Mouse (Mus musculus) neural tube, embryonic 13.5 days (tissue): ENCODE measurements around the gene Raet1e. TPM values are rescaled to one million over a fixed set of nuclear protein-coding genes. Genes with fewer than 3 reads are reported as not detected.
"Not testable (repeated sequence)": the region's sequence is repeated elsewhere in the genome, so short reads cannot be mapped to it uniquely, and the experiment has no call there.

Experiments used
- ATAC-seq: fragments of 200-750 bp; cut with Nextera tagmentation; 2 replicates; pipeline ENCODE4 v1.8.0; 2017; ENCODE audit warnings: low read depth, mild to moderate bottlenecking, moderate TSS enrichment, moderate library complexity
- H3K27ac ChIP-seq: fragments of 300-500 bp; sonication (generic); replicated peaks from 2 replicates; pipeline ENCODE4 v1.5.1; 2015; ENCODE audit warnings: moderate library complexity, mild to moderate bottlenecking, inconsistent platforms
- H3K27me3 ChIP-seq: fragments of 300-500 bp; sonication (generic); 2 replicates; pipeline ENCODE4 v1.6.1; 2015; ENCODE audit warnings: mild to moderate bottlenecking, inconsistent platforms
- H3K36me3 ChIP-seq: fragments of 300-500 bp; sonication (generic); 2 replicates; pipeline ENCODE4 v1.6.1; 2015; ENCODE audit warnings: mild to moderate bottlenecking, inconsistent platforms
- H3K4me1 ChIP-seq: fragments of 300-500 bp; sonication (generic); replicated peaks from 2 replicates; pipeline ENCODE4 v1.6.1; 2015; ENCODE audit warnings: inconsistent platforms
- H3K4me2 ChIP-seq: fragments of 300-500 bp; sonication (generic); 2 replicates; pipeline ENCODE4 v1.6.1; 2015; ENCODE audit warnings: inconsistent platforms, mild to moderate bottlenecking, moderate library complexity
- H3K4me3 ChIP-seq: fragments of 300-500 bp; sonication (generic); 2 replicates; pipeline ENCODE4 v1.5.1; 2015; ENCODE audit warnings: mild to moderate bottlenecking, inconsistent platforms
- H3K9ac ChIP-seq: fragments of 300-500 bp; sonication (generic); 2 replicates; pipeline ENCODE4 v1.6.1; 2015; ENCODE audit warnings: moderate library complexity, mild to moderate bottlenecking, inconsistent platforms
- H3K9me3 ChIP-seq: fragments of 300-500 bp; sonication (generic); 2 replicates; pipeline ENCODE4 v1.6.1; 2016; ENCODE audit warnings: inconsistent platforms
- WGBS: fragments of 180-500 bp; shearing (Covaris S2); methylation state at CpG from one replicate; pipeline ENCODE4 v1.1.7; 2015; 5-methylcytosine and 5-hydroxymethylcytosine counted together
- polyA plus RNA-seq: library from polyadenylated mRNA; unstranded; fragments of >200 nt; fragmentation: Nextera tagmentation; extraction: Ambion mirVana; gene quantifications from 2 replicates; pipeline ENCODE4 v1.2.1, GENCODE M21; 2015

Raet1e gene
- polyA plus RNA-seq, 1 experiment from 2014 or later, result 1.8 TPM

DNA sequence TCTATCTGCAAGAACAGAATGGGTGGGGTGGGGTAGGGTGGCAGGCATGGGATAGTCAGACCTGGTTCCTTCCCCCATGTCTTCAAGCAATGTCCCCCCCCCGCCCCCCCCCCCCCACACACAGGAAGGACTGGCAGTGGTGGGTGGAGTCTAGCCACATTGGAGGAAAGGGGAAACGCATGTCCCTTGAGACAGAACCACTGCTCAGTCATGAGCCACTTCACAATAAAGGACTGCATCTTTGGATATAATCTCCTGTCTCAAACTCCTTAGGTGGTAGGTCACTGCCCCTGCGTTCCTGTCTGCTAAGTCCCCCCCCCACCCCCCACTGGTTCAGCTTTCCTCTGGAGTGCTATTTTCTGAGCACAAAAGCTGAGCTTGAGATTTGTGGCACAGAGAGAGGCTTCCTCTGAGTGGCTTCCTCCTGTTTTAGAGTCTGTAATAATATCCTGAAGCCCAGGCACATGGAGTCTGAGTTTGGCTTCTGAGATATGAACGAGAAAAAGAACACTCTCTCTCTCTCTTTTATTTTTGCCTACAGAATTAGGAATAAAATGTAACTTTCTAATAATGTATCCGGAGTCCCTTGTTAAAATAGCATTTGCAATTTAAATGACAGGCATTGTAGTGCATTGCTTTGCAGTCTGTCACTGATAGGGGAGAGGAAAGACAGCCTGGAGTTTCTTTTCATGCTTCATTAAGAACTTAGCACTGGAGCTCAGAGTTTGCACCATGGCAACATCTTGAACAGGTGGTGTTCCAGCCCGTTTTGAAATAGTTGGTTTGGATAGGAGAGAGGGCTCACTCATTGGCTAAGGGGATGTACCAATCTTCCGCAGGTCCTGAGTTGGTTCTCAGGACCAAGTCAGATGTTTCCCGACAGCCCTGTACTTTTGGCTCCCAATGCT, 112.8 kb downstream of the Raet1e start:
- Histone ChIP-seq H3K4me1 (peaks cover 16% of the 10 kb centered on the region), H3K27me3 (peaks cover 17% of the 10 kb centered on the region)
- H3K36me3 ChIP-seq, H3K9ac ChIP-seq, H3K9me3 ChIP-seq, H3K4me2 ChIP-seq, H3K27ac ChIP-seq, H3K4me3 ChIP-seq: not testable (repeated sequence)
- 0 out of 2 replicates have a peak, but pooled peaks have one; percentile 8 for ATAC-seq
- WGBS, result 17% methylated on average over 8 of the region's 8 CpGs

DNA sequence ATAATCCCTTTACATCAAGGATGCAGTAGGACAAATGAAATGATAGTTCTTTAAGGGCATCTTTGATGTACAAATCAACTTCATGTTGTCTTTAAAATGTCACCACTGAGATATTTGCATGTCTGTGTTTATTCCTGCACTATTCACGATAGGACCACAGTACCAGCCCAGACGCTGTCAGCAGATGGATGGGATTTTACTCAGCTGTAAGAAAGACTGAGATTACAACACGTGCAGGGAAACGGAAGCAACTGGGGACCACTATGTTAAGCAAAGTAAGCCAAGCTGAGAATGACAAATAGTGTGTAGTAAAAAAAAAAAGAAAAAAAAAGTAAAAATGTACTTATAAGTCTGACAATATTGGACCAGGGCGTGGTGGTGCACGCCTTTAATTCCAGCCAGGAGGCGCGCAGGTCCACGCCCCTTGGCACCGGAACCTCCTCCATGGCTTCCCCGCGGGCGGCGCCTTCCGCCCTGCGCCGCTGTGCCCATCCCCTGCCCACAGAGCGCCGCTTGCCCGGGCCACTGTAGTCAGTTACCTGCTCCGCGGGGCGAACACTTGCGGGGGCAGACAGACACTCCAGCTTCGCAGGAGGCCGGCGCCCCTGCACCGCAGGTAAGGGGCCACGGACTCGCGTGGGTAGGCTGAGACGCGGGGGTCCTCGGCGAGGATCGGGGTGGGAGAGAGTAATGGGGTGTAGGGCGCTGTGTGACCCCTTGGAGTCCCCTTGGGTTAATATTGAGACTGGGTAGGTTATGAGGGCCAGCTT, 114.7 kb downstream of the Raet1e start:
- peak; percentile 68 for ATAC-seq
- 2% methylated on average over 37 of the region's 37 CpGs for WGBS

DNA sequence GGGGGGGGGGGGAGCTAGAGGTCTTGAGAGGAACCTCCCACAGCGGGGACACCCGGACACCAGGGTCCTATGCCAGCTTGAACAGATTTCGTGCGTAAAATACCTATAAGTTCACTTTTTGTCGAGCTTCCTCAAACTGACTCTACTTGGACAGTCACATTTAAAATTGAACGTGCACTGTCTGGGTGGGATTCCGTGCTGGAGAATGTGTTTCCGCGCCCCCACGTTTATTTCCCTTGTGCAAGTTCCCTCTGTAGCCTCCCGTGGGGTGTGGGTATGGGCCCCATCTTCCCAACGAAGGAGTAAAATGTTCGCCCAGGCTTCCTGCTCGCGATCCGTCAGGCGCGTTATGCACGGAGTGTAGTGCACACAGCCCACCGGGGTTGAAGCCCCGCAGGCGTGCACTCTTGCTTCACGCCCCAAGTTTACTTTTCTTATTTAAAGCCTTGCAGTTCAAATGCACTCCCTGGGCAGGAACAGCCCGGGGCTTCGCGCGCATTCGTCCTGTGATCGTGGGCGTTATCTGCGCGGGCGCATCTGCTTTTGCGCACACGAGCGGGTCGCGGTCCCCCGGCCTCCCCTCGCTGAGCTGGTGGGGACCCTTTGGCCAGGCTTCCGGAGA, 115.4 kb downstream of the Raet1e start:
- ATAC-seq, result 0 out of 2 replicates have a peak, but pooled peaks have one; percentile 52

More for the DNA sequence above, 114.7 kb downstream of the Raet1e start:
- Histone ChIP-seq H3K9ac (peak overlapping the region; percentile 54), H3K27me3 (peaks cover 17% of the 10 kb centered on the region), H3K4me2 (peak overlapping the region; percentile 82), H3K4me1 (peaks cover 16% of the 10 kb centered on the region), H3K4me3 (peak overlapping the region; percentile 46)
- not testable (repeated sequence) for H3K9me3 ChIP-seq, H3K27ac ChIP-seq, H3K36me3 ChIP-seq

DNA sequence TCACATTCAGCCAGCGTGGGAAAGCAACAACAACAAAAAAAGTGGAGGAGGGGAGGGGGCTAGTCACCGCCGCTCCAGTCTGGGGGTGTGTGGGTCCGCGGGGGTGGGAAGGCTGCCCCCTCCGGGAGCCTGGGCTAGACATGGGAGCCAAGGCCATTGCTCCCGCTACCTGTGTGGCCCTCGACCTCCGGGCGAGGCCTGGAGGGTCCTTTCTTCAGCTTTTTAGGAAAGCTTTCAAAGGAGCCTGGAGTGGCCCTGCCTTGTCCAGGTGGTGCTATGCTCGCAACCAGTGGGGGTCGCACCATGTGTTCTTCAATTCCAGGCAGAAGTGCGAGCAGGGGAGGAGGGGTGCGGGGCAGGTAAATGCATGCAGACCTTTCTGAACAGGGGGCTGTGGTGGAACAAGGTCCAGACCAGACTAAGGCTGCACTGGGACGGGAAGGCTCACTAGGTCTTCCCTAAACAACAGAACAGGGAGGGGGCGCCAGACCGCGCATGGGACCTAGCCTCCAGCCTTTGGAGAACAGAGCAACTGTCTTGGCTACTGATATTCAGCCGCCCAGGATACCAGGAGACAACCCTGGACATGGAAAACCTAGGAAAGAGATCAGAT, 116.2 kb downstream of the Raet1e start:
- peak overlapping the region; percentile 46 for H3K4me3 ChIP-seq
- peaks cover 16% of the 10 kb centered on the region for H3K4me1 ChIP-seq
- H3K4me2 ChIP-seq, result peak overlapping the region; percentile 82
- no peak for ATAC-seq
- no peaks in the 10 kb centered on the region for H3K9me3 ChIP-seq
- no peak overlapping the region for H3K27ac ChIP-seq
- H3K9ac ChIP-seq, result no peak overlapping the region
- no peaks in the 10 kb centered on the region for H3K36me3 ChIP-seq
- peaks cover 17% of the 10 kb centered on the region for H3K27me3 ChIP-seq
- 7% methylated on average over 19 of the region's 19 CpGs for WGBS

More for the DNA sequence above, 115.4 kb downstream of the Raet1e start:
- under 1% methylated on average over 41 of the region's 41 CpGs for WGBS
- peak overlapping the region; percentile 82 for H3K4me2 ChIP-seq
- no peaks in the 10 kb centered on the region for H3K36me3 ChIP-seq
- H3K9ac ChIP-seq, result peak overlapping the region; percentile 54
- peaks cover 16% of the 10 kb centered on the region for H3K4me1 ChIP-seq
- H3K27me3 ChIP-seq, result peaks cover 17% of the 10 kb centered on the region
- no peak overlapping the region for H3K27ac ChIP-seq
- peak overlapping the region; percentile 46 for H3K4me3 ChIP-seq
- no peaks in the 10 kb centered on the region for H3K9me3 ChIP-seq

DNA sequence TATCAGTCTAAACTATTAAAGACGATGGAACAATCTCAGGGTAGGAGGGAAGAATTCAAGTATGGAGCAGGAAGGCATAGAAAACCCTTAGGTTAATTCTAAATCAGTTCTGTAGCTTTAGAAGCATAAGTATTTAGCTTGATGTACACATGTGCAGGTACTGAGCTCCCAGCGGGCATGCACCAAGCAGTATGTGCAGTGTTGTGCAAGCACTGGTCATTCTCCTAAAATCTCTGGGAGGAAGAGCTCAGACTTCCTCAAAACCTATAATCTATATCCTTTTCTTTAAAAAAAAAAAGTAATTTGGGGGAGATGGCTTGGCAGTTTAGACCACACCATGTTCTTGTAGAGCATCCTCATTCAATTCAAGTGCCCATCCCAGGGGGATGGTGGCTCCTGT, 120.1 kb downstream of the Raet1e start:
- ATAC-seq, H3K9ac ChIP-seq: not testable (repeated sequence)
- WGBS, result 92% methylated on average over 2 of the region's 2 CpGs

DNA sequence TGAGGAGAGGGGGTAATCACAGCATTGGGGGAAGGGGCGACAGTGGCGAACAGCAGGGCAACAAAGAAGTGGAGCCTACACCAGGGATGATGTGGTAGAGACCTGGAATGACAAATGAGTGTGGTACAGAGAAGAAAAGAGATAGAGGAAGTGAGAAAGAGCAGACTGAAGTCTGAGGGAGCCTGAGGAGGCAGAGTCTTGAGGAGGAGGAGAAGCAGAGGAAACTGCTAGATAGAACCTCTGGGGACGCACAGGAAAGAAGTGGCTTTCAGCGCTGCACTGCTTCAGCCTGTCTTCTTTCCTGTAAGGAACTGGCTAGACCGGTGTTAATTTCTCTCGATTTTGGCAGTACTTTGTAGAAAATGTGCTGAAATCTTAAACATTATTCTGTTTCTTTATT, 124.4 kb downstream of the Raet1e start:
- no peak for ATAC-seq
- H3K4me2 ChIP-seq, result no peak overlapping the region
- no peaks in the 10 kb centered on the region for H3K4me1 ChIP-seq
- WGBS, result 49% methylated on average over 6 of the region's 6 CpGs
- H3K4me3 ChIP-seq, result no peak overlapping the region
- H3K27me3 ChIP-seq, result no peaks in the 10 kb centered on the region
- H3K9ac ChIP-seq, result no peak overlapping the region
- H3K27ac ChIP-seq, result no peak overlapping the region
- no peaks in the 10 kb centered on the region for H3K36me3 ChIP-seq
- H3K9me3 ChIP-seq, result no peaks in the 10 kb centered on the region

More for the DNA sequence above, 120.1 kb downstream of the Raet1e start:
- not testable (repeated sequence) for H3K9me3 ChIP-seq, H3K27ac ChIP-seq, H3K4me3 ChIP-seq, H3K4me2 ChIP-seq, H3K36me3 ChIP-seq
- Histone ChIP-seq H3K4me1 (peaks cover 12% of the 10 kb centered on the region), H3K27me3 (peaks cover 13% of the 10 kb centered on the region)

DNA sequence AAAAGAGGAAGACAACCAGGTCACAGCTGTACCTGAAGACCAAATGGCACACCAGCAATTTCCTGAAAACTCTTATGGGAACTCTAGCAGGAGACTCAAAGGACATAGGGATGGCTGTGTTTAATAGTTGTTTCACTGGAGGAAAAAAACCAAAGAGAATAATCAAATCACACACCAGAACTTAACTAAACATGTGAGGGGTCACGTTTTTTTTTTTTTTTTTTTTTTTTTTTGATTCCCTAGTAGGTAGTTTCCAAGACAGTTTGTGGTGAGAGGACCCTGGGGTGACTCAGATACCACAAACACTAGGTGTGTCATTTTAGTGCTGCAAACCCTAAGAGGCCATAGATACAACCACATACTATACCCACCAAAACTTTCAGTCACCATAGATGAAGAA, 137.3 kb downstream of the Raet1e start:
- 33% methylated on average over 1 of the region's 1 CpGs for WGBS
- Histone ChIP-seq H3K9ac (no peak overlapping the region), H3K27me3 (no peaks in the 10 kb centered on the region), H3K9me3 (no peaks in the 10 kb centered on the region), H3K4me3 (no peak overlapping the region), H3K4me2 (no peak overlapping the region), H3K36me3 (no peaks in the 10 kb centered on the region), H3K4me1 (no peaks in the 10 kb centered on the region), H3K27ac (no peak overlapping the region)
- ATAC-seq, result no peak

DNA sequence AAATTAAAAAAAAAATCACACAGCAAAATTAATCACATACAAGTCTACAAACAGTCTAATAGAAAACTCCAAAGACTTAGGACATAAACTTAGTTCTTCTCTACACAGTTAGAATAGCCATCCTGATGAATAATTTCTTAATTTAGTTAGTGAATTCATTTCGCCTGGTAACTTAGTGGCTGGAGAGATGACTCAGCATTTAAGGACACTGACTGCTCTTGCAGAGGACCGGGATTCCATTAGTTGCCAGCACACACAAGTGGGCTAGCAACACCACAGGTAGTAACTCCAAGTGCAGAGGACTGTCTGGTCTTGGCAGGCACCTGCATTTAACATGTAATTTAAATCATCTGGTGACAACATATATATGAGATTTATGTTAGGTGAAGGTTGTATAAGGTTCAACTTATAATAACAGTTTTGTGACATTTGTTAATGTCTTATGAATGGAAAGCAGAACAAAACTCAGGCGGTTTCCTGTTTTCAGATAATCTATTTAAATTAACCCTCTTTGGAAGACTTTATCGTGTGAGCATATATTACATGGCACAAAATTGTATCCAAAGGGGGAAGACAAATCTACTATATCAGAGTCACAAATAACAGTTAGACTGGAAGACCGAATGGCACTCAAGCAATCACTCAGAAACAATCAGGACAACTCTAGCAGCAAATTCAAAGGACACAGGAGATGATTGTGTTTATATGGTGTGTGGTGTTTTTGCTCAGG, 138.8 kb downstream of the Raet1e start:
- H3K4me3 ChIP-seq, result no peak overlapping the region
- no peaks in the 10 kb centered on the region for H3K4me1 ChIP-seq
- no peaks in the 10 kb centered on the region for H3K9me3 ChIP-seq
- H3K27me3 ChIP-seq, result no peaks in the 10 kb centered on the region
- no peak overlapping the region for H3K4me2 ChIP-seq
- 82% methylated on average over 5 of the region's 5 CpGs for WGBS
- no peaks in the 10 kb centered on the region for H3K36me3 ChIP-seq
- ATAC-seq, result no peak
- H3K9ac ChIP-seq, result no peak overlapping the region
- H3K27ac ChIP-seq, result no peak overlapping the region

DNA sequence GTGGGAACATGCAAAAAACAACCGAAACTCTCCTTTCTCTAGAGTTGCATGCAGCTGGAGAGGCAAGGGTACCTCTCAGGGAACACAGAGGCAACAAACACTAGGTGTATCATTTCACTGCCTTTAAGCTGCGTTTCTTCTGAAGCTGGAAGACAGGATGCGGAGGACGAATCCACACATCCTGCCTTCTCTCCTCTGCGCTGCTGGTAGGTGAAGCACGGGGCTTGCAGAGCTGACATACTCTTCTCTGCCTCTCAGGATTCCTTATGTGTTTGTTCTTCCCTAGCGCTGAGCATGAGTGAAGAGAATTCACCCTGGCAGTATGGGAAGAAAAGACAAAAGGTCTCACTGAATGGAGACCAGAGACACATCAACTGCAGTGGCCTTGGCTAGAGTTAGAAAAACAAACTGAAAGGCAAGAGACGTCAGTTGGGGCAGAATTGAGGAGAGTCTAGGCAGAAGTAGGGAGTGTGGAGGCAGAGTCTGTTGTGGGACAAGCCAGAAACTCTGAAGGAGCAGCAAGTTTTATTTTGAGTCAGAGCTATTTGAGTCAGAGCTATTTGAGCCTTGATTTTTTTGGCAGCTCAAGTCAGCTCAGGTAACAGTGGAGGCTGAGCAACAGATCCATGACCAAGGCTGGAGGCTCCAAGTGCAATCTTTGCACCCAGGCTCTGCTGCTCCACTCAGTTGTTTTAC, 139.5 kb downstream of the Raet1e start:
- H3K27me3 ChIP-seq, result no peaks in the 10 kb centered on the region
- WGBS, result 66% methylated on average over 8 of the region's 8 CpGs

DNA sequence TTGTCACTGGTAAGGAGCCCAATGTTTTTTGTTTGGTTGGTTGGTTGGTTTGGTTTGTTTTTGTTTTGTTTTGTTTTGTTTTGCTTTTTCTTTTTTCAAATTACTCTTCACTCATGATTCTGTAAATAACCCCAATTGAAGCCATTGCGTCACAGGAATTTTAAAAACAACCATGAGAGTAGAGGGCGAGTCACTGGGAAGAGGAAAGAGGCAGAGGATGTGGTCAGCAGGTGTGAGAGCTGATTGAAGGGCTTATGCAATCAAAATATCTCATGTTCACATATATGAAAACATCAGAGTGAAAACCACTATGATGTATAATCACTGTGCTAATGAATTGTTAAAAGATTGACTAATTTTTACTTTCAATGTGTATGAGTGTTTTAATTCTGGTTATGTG, 141.0 kb downstream of the Raet1e start:
- no peak overlapping the region for H3K4me3 ChIP-seq
- H3K9ac ChIP-seq, result no peak overlapping the region
- H3K4me1 ChIP-seq, result no peaks in the 10 kb centered on the region
- H3K9me3 ChIP-seq, result no peaks in the 10 kb centered on the region
- no peaks in the 10 kb centered on the region for H3K27me3 ChIP-seq
- no peak overlapping the region for H3K27ac ChIP-seq
- WGBS, result 87% methylated on average over 2 of the region's 2 CpGs
- H3K4me2 ChIP-seq, result no peak overlapping the region
- ATAC-seq, result no peak
- H3K36me3 ChIP-seq, result no peaks in the 10 kb centered on the region

More for the DNA sequence above, 139.5 kb downstream of the Raet1e start:
- Histone ChIP-seq H3K4me2 (no peak overlapping the region), H3K4me3 (no peak overlapping the region), H3K27ac (no peak overlapping the region), H3K4me1 (no peaks in the 10 kb centered on the region), H3K9ac (no peak overlapping the region), H3K9me3 (no peaks in the 10 kb centered on the region), H3K36me3 (no peaks in the 10 kb centered on the region)
- no peak for ATAC-seq

DNA sequence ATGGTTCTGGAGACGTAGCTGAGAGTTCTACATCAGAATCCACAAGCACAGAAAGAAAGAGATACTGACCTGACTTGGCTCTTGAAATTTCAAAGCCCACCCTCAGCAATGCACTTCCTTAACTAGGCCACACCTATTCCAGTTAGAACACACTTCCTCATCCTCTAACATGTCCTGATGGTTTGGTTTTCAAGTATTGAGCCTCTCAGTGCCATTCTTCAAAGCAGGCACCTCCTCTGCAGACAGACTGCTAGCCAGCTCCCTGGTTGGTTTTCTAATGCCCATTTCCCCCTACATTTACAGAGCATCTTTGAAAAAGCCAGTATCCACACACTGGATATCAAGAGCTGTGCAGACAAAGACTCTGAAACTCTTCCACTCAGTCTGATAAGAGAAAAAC, 143.3 kb downstream of the Raet1e start:
- Histone ChIP-seq H3K27ac (no peak overlapping the region), H3K27me3 (no peaks in the 10 kb centered on the region), H3K4me2 (no peak overlapping the region), H3K4me3 (no peak overlapping the region), H3K9me3 (no peaks in the 10 kb centered on the region), H3K9ac (no peak overlapping the region), H3K4me1 (no peaks in the 10 kb centered on the region), H3K36me3 (no peaks in the 10 kb centered on the region)
- ATAC-seq, result no peak
- WGBS, result 88% methylated on average over 1 of the region's 1 CpGs
